Mouse (Mus musculus): Measurements from ENCODE around the gene Gm10720. TPM values are rescaled to one million over a fixed set of nuclear protein-coding genes. Genes with fewer than 3 reads are reported as not detected.
A peak's percentile ranks its signal among the peaks of the same experiment; 100 is the strongest.
"Not testable (repeated sequence)": the region's sequence is repeated elsewhere in the genome, so short reads cannot be mapped to it uniquely, and the experiment has no call there.

The Gm10720 gene
- polyA plus RNA-seq, 1 experiment from 2014 or later = not detected

DNA sequence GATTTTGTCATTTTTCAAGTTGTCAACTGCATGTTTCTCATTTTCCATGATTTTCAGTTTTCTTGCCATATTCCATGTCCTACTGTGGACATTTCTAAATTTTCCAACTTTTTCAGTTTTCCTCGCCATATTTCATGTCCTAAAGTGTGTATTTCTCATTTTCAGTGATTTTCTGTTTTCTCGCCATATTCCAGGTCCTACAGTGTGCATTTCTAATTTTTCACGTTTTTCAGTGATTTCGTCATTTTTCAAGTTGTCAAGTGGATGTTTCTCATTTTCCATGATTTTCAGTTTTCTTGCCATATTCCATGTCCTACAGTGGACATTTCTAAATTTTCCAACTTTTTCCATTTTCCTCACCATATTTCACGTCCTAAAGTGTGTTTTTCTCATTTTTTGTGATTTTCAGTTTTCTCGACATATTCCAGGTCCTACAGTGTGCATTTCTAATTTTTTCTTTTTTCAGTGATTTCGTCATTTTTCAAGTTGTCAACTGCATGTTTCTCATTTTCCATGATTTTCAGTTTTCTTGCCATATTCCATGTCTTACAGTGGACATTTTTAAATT, 3.3 kb upstream of the Gm10720 start:
- not testable (repeated sequence) for H3K9me3 ChIP-seq (ENCODE audit: control insufficient read depth, low read length); H3K4me2 ChIP-seq (ENCODE audit: low read length); H3K4me1 ChIP-seq (ENCODE audit: control insufficient read depth, insufficient read depth, low read depth, low read length); H3K9ac ChIP-seq (ENCODE audit: low read depth, low read length); H3K36me3 ChIP-seq (ENCODE audit: control insufficient read depth, insufficient read depth, low read length); H3K27me3 ChIP-seq (replicated peaks; ENCODE audit: control insufficient read depth, insufficient read depth, low read length); H3K4me3 ChIP-seq (ENCODE audit: low read length); ATAC-seq; H3K27ac ChIP-seq (ENCODE audit: low read depth, low read length)
- WGBS = 78% methylated on average over 2 of the region's 7 CpGs

DNA sequence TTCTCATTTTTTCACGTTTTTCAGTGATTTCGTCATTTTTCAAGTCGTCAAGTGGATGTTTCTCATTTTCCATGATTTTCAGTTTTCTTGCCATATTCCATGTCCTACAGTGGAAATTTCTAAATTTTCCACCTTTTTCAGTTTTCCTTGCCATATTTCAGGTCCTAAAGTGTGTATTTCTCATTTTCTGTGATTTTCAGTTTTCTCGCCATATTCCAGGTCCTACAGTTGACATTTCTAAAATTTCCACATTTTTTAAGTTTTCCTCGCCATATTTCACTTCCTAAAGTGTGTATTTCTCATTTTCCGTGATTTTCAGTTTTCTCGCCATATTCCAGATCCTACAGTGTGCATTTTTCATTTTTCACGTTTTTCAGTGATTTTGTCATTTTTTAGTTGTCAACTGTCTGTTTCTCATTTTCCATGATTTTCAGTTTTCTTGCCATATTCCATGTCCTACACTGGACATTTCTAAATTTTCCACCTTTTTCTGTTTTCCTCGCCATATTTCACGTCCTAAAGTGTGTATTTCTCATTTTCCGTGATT, 2.6 kb upstream of the Gm10720 start, which contains the start of gene Gm10721:
TSS of gene Gm10721 (plus strand) at position 408 of the 547 bp plus-strand sequence.
- not testable (repeated sequence) for H3K4me1 ChIP-seq (ENCODE audit: control insufficient read depth, insufficient read depth, low read depth, low read length); H3K9ac ChIP-seq (ENCODE audit: low read depth, low read length); H3K4me3 ChIP-seq (ENCODE audit: low read length); H3K9me3 ChIP-seq (ENCODE audit: control insufficient read depth, low read length); H3K27ac ChIP-seq (ENCODE audit: low read depth, low read length); H3K36me3 ChIP-seq (ENCODE audit: control insufficient read depth, insufficient read depth, low read length); H3K4me2 ChIP-seq (ENCODE audit: low read length); H3K27me3 ChIP-seq (replicated peaks; ENCODE audit: control insufficient read depth, insufficient read depth, low read length)
- no CpG with 5 or more reads among the region's 11 CpGs for whole genome bisulfite sequencing
- peak; percentile 66; the same call in 1 of the 2 replicates for ATAC-seq

DNA sequence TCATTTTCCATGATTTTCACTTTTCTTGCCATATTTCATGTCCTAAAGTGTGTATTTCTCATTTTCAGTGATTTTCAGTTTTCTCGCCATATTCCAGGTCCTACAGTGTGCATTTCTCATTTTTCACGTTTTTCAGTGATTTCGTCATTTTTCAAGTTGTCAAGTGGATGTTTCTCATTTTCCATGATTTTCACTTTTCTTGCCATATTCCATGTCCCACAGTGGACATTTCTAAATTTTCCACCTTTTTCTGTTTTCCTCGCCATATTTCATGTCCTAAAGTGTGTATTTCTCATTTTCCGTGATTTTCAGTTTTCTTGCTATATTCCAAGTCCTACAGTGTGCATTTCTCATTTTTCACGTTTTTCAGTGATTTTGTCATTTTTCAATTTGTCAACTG, 442 bp downstream of the Gm10720 start:
- not testable (repeated sequence) for ATAC-seq; H3K4me2 ChIP-seq (ENCODE audit: low read length); H3K36me3 ChIP-seq (ENCODE audit: control insufficient read depth, insufficient read depth, low read length); H3K9me3 ChIP-seq (ENCODE audit: control insufficient read depth, low read length); H3K9ac ChIP-seq (ENCODE audit: low read depth, low read length); H3K27ac ChIP-seq (ENCODE audit: low read depth, low read length); H3K4me3 ChIP-seq (ENCODE audit: low read length); H3K4me1 ChIP-seq (ENCODE audit: control insufficient read depth, insufficient read depth, low read depth, low read length); H3K27me3 ChIP-seq (replicated peaks; ENCODE audit: control insufficient read depth, insufficient read depth, low read length)
- WGBS = 73% methylated on average over 4 of the region's 6 CpGs

DNA sequence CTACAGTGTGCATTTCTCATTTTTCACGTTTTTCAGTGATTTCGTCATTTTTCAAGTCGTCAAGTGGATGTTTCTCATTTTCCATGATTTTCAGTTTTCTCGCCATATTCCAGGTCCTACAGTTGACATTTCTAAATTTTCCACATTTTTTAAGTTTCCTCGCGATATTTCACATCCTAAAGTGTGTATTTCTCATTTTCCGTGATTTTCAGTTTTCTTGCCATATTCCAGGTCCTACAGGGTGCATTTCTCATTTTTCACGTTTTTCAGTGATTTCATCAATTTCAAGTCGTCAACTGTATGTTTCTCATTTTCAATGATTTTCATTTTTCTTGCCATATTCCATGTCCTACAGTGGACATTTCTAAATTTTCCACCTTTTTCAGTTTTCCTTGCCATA, 1.7 kb downstream of the Gm10720 start, which contains the start of gene Gm10719:
TSS of gene Gm10719 (plus strand) at position 301 of the 400 bp plus-strand sequence.
- not testable (repeated sequence) for ATAC-seq; H3K9me3 ChIP-seq (ENCODE audit: control insufficient read depth, low read length); H3K36me3 ChIP-seq (ENCODE audit: control insufficient read depth, insufficient read depth, low read length); H3K4me3 ChIP-seq (ENCODE audit: low read length); H3K27ac ChIP-seq (ENCODE audit: low read depth, low read length); H3K4me1 ChIP-seq (ENCODE audit: control insufficient read depth, insufficient read depth, low read depth, low read length); H3K4me2 ChIP-seq (ENCODE audit: low read length); H3K27me3 ChIP-seq (replicated peaks; ENCODE audit: control insufficient read depth, insufficient read depth, low read length); H3K9ac ChIP-seq (ENCODE audit: low read depth, low read length)
- WGBS = no CpG with 5 or more reads among the region's 9 CpGs

DNA sequence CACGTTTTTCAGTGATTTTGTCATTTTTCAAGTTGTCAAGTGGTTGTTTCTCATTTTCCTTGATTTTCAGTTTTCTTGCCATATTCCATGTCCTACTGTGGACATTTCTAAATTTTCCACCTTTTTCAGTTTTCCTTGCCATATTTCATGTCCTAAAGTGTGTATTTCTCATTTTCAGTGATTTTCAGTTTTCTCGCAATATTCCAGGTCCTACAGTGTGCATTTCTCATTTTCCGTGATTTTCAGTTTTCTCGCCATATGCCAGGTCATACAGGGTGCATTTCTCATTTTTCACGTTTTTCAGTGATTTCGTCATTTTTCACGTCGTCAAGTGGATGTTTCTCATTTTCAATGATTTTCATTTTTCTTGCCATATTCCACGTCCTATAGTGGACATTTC, 3.5 kb downstream of the Gm10720 start:
- not testable (repeated sequence) for H3K36me3 ChIP-seq (ENCODE audit: control insufficient read depth, insufficient read depth, low read length); H3K27ac ChIP-seq (ENCODE audit: low read depth, low read length); H3K4me1 ChIP-seq (ENCODE audit: control insufficient read depth, insufficient read depth, low read depth, low read length); ATAC-seq; H3K4me2 ChIP-seq (ENCODE audit: low read length); H3K27me3 ChIP-seq (replicated peaks; ENCODE audit: control insufficient read depth, insufficient read depth, low read length); H3K4me3 ChIP-seq (ENCODE audit: low read length); H3K9me3 ChIP-seq (ENCODE audit: control insufficient read depth, low read length); H3K9ac ChIP-seq (ENCODE audit: low read depth, low read length)
- WGBS = 62% methylated on average over 9 of the region's 9 CpGs

DNA sequence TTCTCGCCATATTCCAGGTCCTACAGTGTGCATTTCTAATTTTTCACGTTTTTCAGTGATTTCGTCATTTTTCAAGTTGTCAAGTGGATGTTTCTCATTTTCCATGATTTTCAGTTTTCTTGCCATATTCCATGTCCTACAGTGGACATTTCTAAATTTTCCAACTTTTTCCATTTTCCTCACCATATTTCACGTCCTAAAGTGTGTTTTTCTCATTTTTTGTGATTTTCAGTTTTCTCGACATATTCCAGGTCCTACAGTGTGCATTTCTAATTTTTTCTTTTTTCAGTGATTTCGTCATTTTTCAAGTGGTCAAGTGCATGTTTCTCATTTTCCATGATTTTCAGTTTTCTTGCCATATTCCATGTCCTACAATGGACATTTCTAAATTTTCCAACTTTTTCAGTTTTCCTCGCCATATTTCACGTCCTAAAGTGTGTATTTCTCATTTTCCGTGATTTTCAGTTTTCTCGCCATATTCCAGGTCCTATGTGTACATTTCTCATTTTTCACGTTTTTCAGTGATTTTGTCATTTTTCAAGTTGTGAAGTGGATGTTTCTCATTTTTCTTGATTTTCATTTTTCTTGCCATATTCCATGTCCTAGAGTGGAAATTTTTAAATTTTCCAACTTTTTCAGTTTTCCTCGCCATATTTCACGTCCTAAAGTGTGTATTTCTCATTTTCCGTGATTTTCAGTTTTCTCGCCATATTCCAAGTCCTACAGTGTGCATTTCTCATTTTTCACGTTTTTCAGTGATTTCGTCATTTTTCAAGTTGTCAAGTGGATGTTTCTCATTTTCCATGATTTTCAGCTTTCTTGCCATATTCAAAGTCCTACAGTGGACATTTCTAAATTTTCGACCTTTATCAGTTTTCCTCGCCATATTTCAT, 4.6 kb downstream of the Gm10720 start:
- ATAC-seq = peak; percentile 69; the same call in 1 of the 2 replicates
- H3K27ac ChIP-seq (ENCODE audit: low read depth, low read length); H3K4me3 ChIP-seq (ENCODE audit: low read length); H3K9ac ChIP-seq (ENCODE audit: low read depth, low read length); H3K36me3 ChIP-seq (ENCODE audit: control insufficient read depth, insufficient read depth, low read length); H3K9me3 ChIP-seq (ENCODE audit: control insufficient read depth, low read length); H3K4me1 ChIP-seq (ENCODE audit: control insufficient read depth, insufficient read depth, low read depth, low read length); H3K4me2 ChIP-seq (ENCODE audit: low read length); H3K27me3 ChIP-seq (replicated peaks; ENCODE audit: control insufficient read depth, insufficient read depth, low read length): not testable (repeated sequence)
- 82% methylated on average over 11 of the region's 19 CpGs for WGBS

DNA sequence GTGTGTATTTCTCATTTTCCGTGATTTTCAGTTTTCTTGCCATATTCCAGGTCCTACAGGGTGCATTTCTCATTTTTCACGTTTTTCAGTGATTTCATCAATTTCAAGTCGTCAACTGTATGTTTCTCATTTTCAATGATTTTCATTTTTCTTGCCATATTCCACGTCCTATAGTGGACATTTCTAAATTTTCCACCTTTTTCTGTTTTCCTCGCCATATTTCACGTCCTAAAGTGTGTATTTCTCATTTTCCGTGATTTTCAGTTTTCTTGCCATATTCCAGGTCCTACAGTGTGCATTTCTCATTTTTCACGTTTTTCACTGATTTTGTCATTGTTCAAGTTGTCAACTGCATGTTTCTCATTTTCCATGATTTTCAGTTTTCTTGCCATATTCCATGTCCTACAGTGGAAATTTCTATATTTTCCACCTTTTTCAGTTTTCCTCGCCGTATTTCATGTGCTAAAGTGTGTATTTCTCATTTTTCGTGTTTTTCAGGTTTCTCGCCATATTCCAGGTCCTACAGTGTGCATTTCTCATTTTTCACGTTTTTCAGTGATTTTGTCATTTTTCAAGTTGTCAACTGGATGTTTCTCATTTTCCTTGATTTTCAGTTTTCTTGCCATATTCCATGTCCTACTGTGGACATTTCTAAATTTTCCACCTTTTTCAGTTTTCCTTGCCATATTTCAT, 7.0 kb downstream of the Gm10720 start:
- not testable (repeated sequence) for H3K27me3 ChIP-seq (replicated peaks; ENCODE audit: control insufficient read depth, insufficient read depth, low read length); H3K9ac ChIP-seq (ENCODE audit: low read depth, low read length); H3K27ac ChIP-seq (ENCODE audit: low read depth, low read length); ATAC-seq; H3K4me2 ChIP-seq (ENCODE audit: low read length); H3K36me3 ChIP-seq (ENCODE audit: control insufficient read depth, insufficient read depth, low read length); H3K4me3 ChIP-seq (ENCODE audit: low read length); H3K9me3 ChIP-seq (ENCODE audit: control insufficient read depth, low read length); H3K4me1 ChIP-seq (ENCODE audit: control insufficient read depth, insufficient read depth, low read depth, low read length)
- 75% methylated on average over 9 of the region's 13 CpGs for WGBS

DNA sequence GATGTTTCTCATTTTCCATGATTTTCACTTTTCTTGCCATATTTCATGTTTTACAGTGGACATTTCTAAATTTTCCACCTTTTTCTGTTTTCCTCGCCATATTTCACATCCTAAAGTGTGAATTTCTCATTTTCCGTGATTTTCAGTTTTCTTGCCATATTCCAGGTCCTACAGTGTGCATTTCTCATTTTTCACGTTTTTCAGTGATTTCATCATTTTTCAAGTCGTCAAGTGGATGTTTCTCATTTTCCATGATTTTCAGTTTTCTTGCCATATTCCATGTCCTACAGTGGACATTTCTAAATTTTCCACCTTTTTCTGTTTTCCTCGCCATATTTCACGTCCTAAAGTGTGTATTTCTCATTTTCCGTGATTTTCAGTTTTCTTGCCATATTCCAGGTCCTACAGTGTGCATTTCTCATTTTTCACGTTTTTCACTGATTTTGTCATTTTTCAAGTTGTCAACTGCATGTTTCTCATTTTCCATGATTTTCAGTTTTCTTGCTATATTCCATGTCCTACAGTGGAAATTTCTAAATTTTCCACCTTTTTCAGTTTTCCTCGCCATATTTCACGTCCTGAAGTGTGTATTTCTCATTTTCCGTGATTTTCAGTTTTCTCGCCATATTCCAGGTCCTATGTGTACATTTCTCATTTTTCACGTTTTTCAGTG, 8.0 kb downstream of the Gm10720 start, which contains the start of gene Gm10718:
TSS of gene Gm10718 (plus strand) at position 236 of the 673 bp plus-strand sequence.
- ATAC-seq; H3K4me3 ChIP-seq (ENCODE audit: low read length); H3K27me3 ChIP-seq (replicated peaks; ENCODE audit: control insufficient read depth, insufficient read depth, low read length); H3K4me2 ChIP-seq (ENCODE audit: low read length); H3K9ac ChIP-seq (ENCODE audit: low read depth, low read length); H3K36me3 ChIP-seq (ENCODE audit: control insufficient read depth, insufficient read depth, low read length); H3K27ac ChIP-seq (ENCODE audit: low read depth, low read length); H3K4me1 ChIP-seq (ENCODE audit: control insufficient read depth, insufficient read depth, low read depth, low read length); H3K9me3 ChIP-seq (ENCODE audit: control insufficient read depth, low read length): not testable (repeated sequence)
- 70% methylated on average over 9 of the region's 13 CpGs for WGBS
